Mouse (Mus musculus): ENCODE results near the gene Lasp1. TPM values are rescaled to one million over a fixed set of nuclear protein-coding genes. Genes with fewer than 3 reads are reported as not detected.

Lasp1 gene
- total and polyA plus RNA-seq, 3 experiments = 12.5 to 45.4 (median 18.6) TPM

GRCm38 (mm10) chr11:97802194-97802470 is 3.3 kb downstream of the Lasp1 start:
- dilution Hi-C loops (cut with MboI; ENCODE audit: extremely low pct_ligation_motif_present, extremely low pct_unique_long_range_greater_than_20kb, low sequenced_read_pairs) = no loop called here
- peaks cover 22 to 63% of the 10 kb centered on the region in 2 experiments for H3K4me1 ChIP-seq (ENCODE audit: control insufficient read depth in 1 of 2, insufficient read depth in 2 of 2)
- no peak overlapping the region for H3K4me3 ChIP-seq (replicated peaks in 1 of 3; ENCODE audit: low read depth in 2 of 3, low read length in 2 of 3, poor library complexity in 1 of 3)
- H3K27ac ChIP-seq (ENCODE audit: insufficient read depth, low read depth) = no peak overlapping the region
- DNase-seq (ENCODE audit: extremely low read depth) = no peak
- H3K36me3 ChIP-seq (replicated peaks in 1 of 2; ENCODE audit: control insufficient read depth in 1 of 2, insufficient read depth in 1 of 2, low read length in 1 of 2) = peaks cover 0 to 18% of the 10 kb centered on the region in 2 experiments
- H3K27me3 ChIP-seq (replicated peaks) = no peaks in the 10 kb centered on the region
- H3K9ac ChIP-seq (ENCODE audit: insufficient read depth, low read depth) = no peak overlapping the region
- no peaks in the 10 kb centered on the region for H3K79me2 ChIP-seq (replicated peaks; ENCODE audit: control insufficient read depth, extremely low read depth, insufficient read depth, poor library complexity, severe bottlenecking)
- in situ Hi-C loops (cut with MboI; ENCODE audit: low pct_ligation_motif_present, low pct_unique_long_range_greater_than_20kb, low sequenced_read_pairs) = no loop called here
- no peaks in the 10 kb centered on the region for H3K9me3 ChIP-seq (replicated peaks; ENCODE audit: low read length)
- TF ChIP-seq MAZ (IDR thresholded peaks at IDR 0.05; ENCODE audit: low read depth, low read length) (no peak), NELFE (IDR thresholded peaks at IDR 0.05; ENCODE audit: low read depth, low read length) (no peak), USF2 (conservative IDR thresholded peaks at IDR 0.05; ENCODE audit: low read depth, low read length) (no peak), MYC (IDR thresholded peaks at IDR 0.05; ENCODE audit: low read depth, low read length) (no peak), POLR2A (IDR thresholded peaks at IDR 0.05; ENCODE audit: low read depth, low read length) (no peak), ZNF384 (IDR thresholded peaks at IDR 0.05; ENCODE audit: low read depth, low read length) (no peak), ZC3H11A (IDR thresholded peaks at IDR 0.05; ENCODE audit: low read depth, low read length) (no peak), E2F4 (IDR thresholded peaks at IDR 0.05; ENCODE audit: insufficient replicate concordance, low read depth, low read length) (no peak), ZMIZ1 (IDR thresholded peaks at IDR 0.05; ENCODE audit: low read depth, low read length) (no peak), USF1 (IDR thresholded peaks at IDR 0.05; ENCODE audit: low read depth, low read length) (no peak), ELF1 (IDR thresholded peaks at IDR 0.05; ENCODE audit: low read depth, low read length) (no peak), HCFC1 (IDR thresholded peaks at IDR 0.05; ENCODE audit: low read depth, low read length) (no peak), MAFK (IDR thresholded peaks at IDR 0.05; ENCODE audit: insufficient replicate concordance, low read length) (no peak), EP300 (IDR thresholded peaks at IDR 0.05; ENCODE audit: low read length) (no peak), RAD21 (IDR thresholded peaks at IDR 0.05; ENCODE audit: low read depth, low read length) (no peak), IRF4 (IDR thresholded peaks at IDR 0.05; ENCODE audit: low read depth, low read length) (no peak), TCF12 (IDR thresholded peaks at IDR 0.05; ENCODE audit: low read depth, low read length) (no peak)
- no peak overlapping the region for H3K4me2 ChIP-seq (ENCODE audit: insufficient read depth, low read depth, poor library complexity, severe bottlenecking)

- no peak overlapping the region for H3K4me2 ChIP-seq (ENCODE audit: insufficient read depth, low read depth, poor library complexity, severe bottlenecking)
- H3K4me3 ChIP-seq (replicated peaks in 1 of 3; ENCODE audit: low read depth in 2 of 3, low read length in 2 of 3, poor library complexity in 1 of 3) = no peak overlapping the region
- in situ Hi-C loops (cut with MboI; ENCODE audit: low pct_ligation_motif_present, low pct_unique_long_range_greater_than_20kb, low sequenced_read_pairs) = no loop called here
- no peaks in the 10 kb centered on the region for H3K27me3 ChIP-seq (replicated peaks)
- no peaks in the 10 kb centered on the region for H3K79me2 ChIP-seq (replicated peaks; ENCODE audit: control insufficient read depth, extremely low read depth, insufficient read depth, poor library complexity, severe bottlenecking)
- peaks cover 22 to 61% of the 10 kb centered on the region in 2 experiments for H3K4me1 ChIP-seq (ENCODE audit: control insufficient read depth in 1 of 2, insufficient read depth in 2 of 2)
- no peak for TF ChIP-seq NELFE (IDR thresholded peaks at IDR 0.05; ENCODE audit: low read depth, low read length)
- TF ChIP-seq RAD21 (IDR thresholded peaks at IDR 0.05; ENCODE audit: low read depth, low read length) = no peak
- TF ChIP-seq JUN (IDR thresholded peaks at IDR 0.05; ENCODE audit: insufficient read depth, low read depth, low read length) = no peak
- TF ChIP-seq MAX (IDR thresholded peaks at IDR 0.05; ENCODE audit: low read length) = no peak
- no peak for TF ChIP-seq RCOR1 (conservative IDR thresholded peaks at IDR 0.05; ENCODE audit: low read depth, low read length)
- TF ChIP-seq TBP (conservative IDR thresholded peaks at IDR 0.05; ENCODE audit: low read depth, low read length) = no peak
- TF ChIP-seq ZNF384 (IDR thresholded peaks at IDR 0.05; ENCODE audit: low read depth, low read length) = no peak
- no peak for TF ChIP-seq CHD1 (IDR thresholded peaks at IDR 0.05; ENCODE audit: low read depth, low read length)
- no peak for TF ChIP-seq SMC3 (IDR thresholded peaks at IDR 0.05; ENCODE audit: low read depth, low read length)
- TF ChIP-seq PAX5 (IDR thresholded peaks at IDR 0.05; ENCODE audit: low read length) = no peak
- TF ChIP-seq POLR2A (IDR thresholded peaks at IDR 0.05; ENCODE audit: low read depth, low read length) = no peak
- TF ChIP-seq SIN3A (IDR thresholded peaks at IDR 0.05; ENCODE audit: low read length) = no peak
- TF ChIP-seq KAT2A (IDR thresholded peaks at IDR 0.05; ENCODE audit: insufficient replicate concordance, low read length) = no peak
- no peak for TF ChIP-seq ETS1 (conservative IDR thresholded peaks at IDR 0.05; ENCODE audit: low read depth, low read length)
- no peak for TF ChIP-seq MEF2A (IDR thresholded peaks at IDR 0.05; ENCODE audit: borderline replicate concordance, low read depth, low read length)
- no peak for TF ChIP-seq ZC3H11A (IDR thresholded peaks at IDR 0.05; ENCODE audit: low read depth, low read length)
- H3K36me3 ChIP-seq (replicated peaks in 1 of 2; ENCODE audit: control insufficient read depth in 1 of 2, insufficient read depth in 1 of 2, low read length in 1 of 2) = peaks cover 2 to 21% of the 10 kb centered on the region in 2 experiments
- no peaks in the 10 kb centered on the region for H3K9me3 ChIP-seq (replicated peaks; ENCODE audit: low read length)
- no peak overlapping the region for H3K9ac ChIP-seq (ENCODE audit: insufficient read depth, low read depth)
- dilution Hi-C loops (cut with MboI; ENCODE audit: extremely low pct_ligation_motif_present, extremely low pct_unique_long_range_greater_than_20kb, low sequenced_read_pairs) = no loop called here
- no peak overlapping the region for H3K27ac ChIP-seq (ENCODE audit: insufficient read depth, low read depth)
- DNase-seq (ENCODE audit: extremely low read depth) = no peak
Measured at GRCm38 (mm10) chr11:97802495-97802894, 3.7 kb downstream of the Lasp1 start.

Data from CH12.LX (cell line).